Mouse (Mus musculus): Measurements from ENCODE around the gene Gm20431. TPM values are rescaled to one million over a fixed set of nuclear protein-coding genes. Genes with fewer than 3 reads are reported as not detected.

The Gm20431 gene
- polyA plus RNA-seq, 1 experiment: 0.44 TPM

DNA sequence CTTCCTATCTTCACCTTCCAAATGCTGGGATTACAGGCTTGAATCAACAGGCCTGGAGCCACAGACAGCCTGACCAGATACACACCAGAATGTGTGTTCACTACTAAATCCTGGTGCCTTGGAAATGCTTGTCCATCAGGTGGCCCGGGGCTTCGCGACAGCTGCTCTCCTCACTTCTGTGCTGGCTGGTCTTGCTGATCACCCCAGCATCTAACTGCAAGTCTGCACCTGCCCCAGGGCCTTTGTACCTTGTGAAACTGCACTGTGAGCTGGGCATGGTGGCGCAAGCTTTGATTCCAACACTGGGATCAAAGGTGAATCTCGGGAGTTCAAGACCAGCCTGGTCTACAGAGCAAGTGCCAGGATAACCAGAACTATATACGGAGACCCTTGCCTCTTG, 19.1 kb downstream of the Gm20431 start:
- Histone ChIP-seq H3K79me3 (ENCODE audit: low read depth) (no peaks in the 10 kb centered on the region), H3K27me3 (ENCODE audit: control insufficient read depth, insufficient read depth, insufficient read length) (no peaks in the 10 kb centered on the region), H3ac (ENCODE audit: control insufficient read depth, insufficient read length, low read depth) (no peak overlapping the region), H3K4me3 (ENCODE audit: insufficient read depth, poor library complexity, severe bottlenecking) (no peak overlapping the region), H3K36me3 (ENCODE audit: control insufficient read depth, insufficient read depth) (peaks cover 24% of the 10 kb centered on the region), H3K79me2 (ENCODE audit: control insufficient read depth, insufficient read depth) (no peaks in the 10 kb centered on the region)
- TF ChIP-seq MAX (IDR thresholded peaks at IDR 0.05) (no peak), USF1 (IDR thresholded peaks at IDR 0.05; ENCODE audit: low read depth) (no peak), MYOG (IDR thresholded peaks at IDR 0.05; ENCODE audit: control insufficient read depth, extremely low read depth, insufficient read length) (no peak), CEBPB (IDR thresholded peaks at IDR 0.05; ENCODE audit: low read depth) (no peak), FOSL1 (IDR thresholded peaks at IDR 0.05; ENCODE audit: insufficient read depth, low read length, poor library complexity, severe bottlenecking) (no peak)

- Histone ChIP-seq H3K79me3 (ENCODE audit: low read depth) (no peaks in the 10 kb centered on the region), H3K27me3 (ENCODE audit: control insufficient read depth, insufficient read depth, insufficient read length) (no peaks in the 10 kb centered on the region), H3K79me2 (ENCODE audit: control insufficient read depth, insufficient read depth) (no peaks in the 10 kb centered on the region), H3K4me3 (ENCODE audit: insufficient read depth, poor library complexity, severe bottlenecking) (no peak overlapping the region), H3ac (ENCODE audit: control insufficient read depth, insufficient read length, low read depth) (no peak overlapping the region), H3K36me3 (ENCODE audit: control insufficient read depth, insufficient read depth) (peaks cover 22% of the 10 kb centered on the region)
- TF ChIP-seq CTCF (IDR thresholded peaks at IDR 0.05; ENCODE audit: control insufficient read depth, insufficient read depth, insufficient read length) (peak; percentile 68), FOSL1 (IDR thresholded peaks at IDR 0.05; ENCODE audit: insufficient read depth, low read length, poor library complexity, severe bottlenecking) (no peak)
These were observed 20.0 kb downstream of the Gm20431 start for GRCm38 (mm10) chr2:167641337-167641736.

GRCm38 (mm10) chr2:167640279-167640678, 21.0 kb downstream of the Gm20431 start:
- peak; percentile 29 for TF ChIP-seq CTCF (IDR thresholded peaks at IDR 0.05; ENCODE audit: control insufficient read depth, insufficient read depth, insufficient read length)
- no peak for TF ChIP-seq FOSL1 (IDR thresholded peaks at IDR 0.05; ENCODE audit: insufficient read depth, low read length, poor library complexity, severe bottlenecking)
- H3K27me3 ChIP-seq (ENCODE audit: control insufficient read depth, insufficient read depth, insufficient read length): no peaks in the 10 kb centered on the region
- H3K79me2 ChIP-seq (ENCODE audit: control insufficient read depth, insufficient read depth): no peaks in the 10 kb centered on the region
- no peaks in the 10 kb centered on the region for H3K79me3 ChIP-seq (ENCODE audit: low read depth)
- H3K36me3 ChIP-seq (ENCODE audit: control insufficient read depth, insufficient read depth): peaks cover 18% of the 10 kb centered on the region
- no peak overlapping the region for H3ac ChIP-seq (ENCODE audit: control insufficient read depth, insufficient read length, low read depth)
- no peak overlapping the region for H3K4me3 ChIP-seq (ENCODE audit: insufficient read depth, poor library complexity, severe bottlenecking)

DNA sequence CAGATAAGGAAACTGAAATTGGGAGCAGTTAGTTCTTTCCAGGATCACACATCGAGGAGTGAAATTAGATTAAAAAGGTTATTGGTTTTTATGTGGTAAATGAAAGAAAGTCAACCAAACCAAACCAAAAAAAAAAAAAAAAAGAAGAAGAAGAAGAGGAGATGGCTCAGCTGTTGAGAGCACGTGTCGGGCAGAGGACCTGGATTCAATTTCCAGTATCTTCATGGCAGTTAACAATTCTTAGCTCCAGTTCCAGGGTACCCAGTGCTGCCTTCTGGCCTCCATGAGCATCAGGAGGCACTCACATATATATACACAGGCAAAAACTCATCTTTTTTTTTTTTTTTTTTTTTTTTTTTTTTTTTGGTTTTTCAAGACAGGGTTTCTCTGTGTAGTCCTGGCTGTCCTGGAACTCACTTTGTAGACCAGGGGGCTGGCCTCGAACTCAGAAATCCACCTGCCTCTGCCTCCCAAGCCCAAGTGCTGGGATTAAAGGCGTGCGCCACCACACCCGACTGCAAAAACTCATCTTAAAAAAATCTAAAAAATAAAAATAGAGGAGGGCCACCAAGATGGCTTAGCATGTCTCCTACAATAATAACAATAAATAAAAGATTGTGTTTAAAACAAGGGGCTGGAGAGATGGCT, 26.3 kb downstream of the Gm20431 start:
- H3ac ChIP-seq (ENCODE audit: control insufficient read depth, insufficient read length, low read depth): no peak overlapping the region
- peaks cover 14% of the 10 kb centered on the region for H3K79me3 ChIP-seq (ENCODE audit: low read depth)
- peaks cover 17% of the 10 kb centered on the region for H3K79me2 ChIP-seq (ENCODE audit: control insufficient read depth, insufficient read depth)
- no peak overlapping the region for H3K4me3 ChIP-seq (ENCODE audit: insufficient read depth, poor library complexity, severe bottlenecking)
- no peaks in the 10 kb centered on the region for H3K27me3 ChIP-seq (ENCODE audit: control insufficient read depth, insufficient read depth, insufficient read length)
- TF ChIP-seq FOSL1 (IDR thresholded peaks at IDR 0.05; ENCODE audit: insufficient read depth, low read length, poor library complexity, severe bottlenecking): no peak
- no peak for TF ChIP-seq CTCF (IDR thresholded peaks at IDR 0.05; ENCODE audit: control insufficient read depth, insufficient read depth, insufficient read length)
- no peak for TF ChIP-seq MYOG (IDR thresholded peaks at IDR 0.05; ENCODE audit: control insufficient read depth, extremely low read depth, insufficient read length)
- no peak for TF ChIP-seq USF1 (IDR thresholded peaks at IDR 0.05; ENCODE audit: low read depth)
- TF ChIP-seq CEBPB (IDR thresholded peaks at IDR 0.05; ENCODE audit: low read depth): no peak
- TF ChIP-seq MYOD1 (IDR thresholded peaks at IDR 0.05; ENCODE audit: control insufficient read depth, insufficient read length, low read depth): no peak
- TF ChIP-seq MAX (IDR thresholded peaks at IDR 0.05): no peak
- H3K36me3 ChIP-seq (ENCODE audit: control insufficient read depth, insufficient read depth): no peaks in the 10 kb centered on the region

DNA sequence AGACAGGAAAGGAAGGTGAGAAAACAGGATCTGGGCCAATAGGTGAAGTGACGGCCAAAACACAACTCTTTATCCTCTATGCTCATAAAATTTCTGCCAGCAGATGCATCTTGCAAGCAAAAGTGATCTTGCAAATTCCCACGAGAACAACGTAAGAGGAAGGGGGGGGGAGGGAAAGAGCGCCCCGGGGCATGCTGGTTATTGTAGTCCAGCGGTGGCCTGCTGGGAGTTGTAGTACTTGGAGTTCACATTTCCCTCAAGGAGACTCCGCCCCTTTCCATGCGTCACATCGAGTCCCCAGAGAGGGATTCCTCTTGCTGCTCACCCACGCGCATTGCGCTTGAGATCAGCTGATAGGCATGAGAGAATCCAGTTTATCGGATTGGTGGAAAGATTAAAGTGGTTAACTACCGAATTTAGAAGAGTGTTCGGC, 26.9 kb downstream of the Gm20431 start:
- Histone ChIP-seq H3K79me2 (ENCODE audit: control insufficient read depth, insufficient read depth) (peaks cover 23% of the 10 kb centered on the region), H3K79me3 (ENCODE audit: low read depth) (peaks cover 20% of the 10 kb centered on the region), H3K27me3 (ENCODE audit: control insufficient read depth, insufficient read depth, insufficient read length) (no peaks in the 10 kb centered on the region), H3ac (ENCODE audit: control insufficient read depth, insufficient read length, low read depth) (no peak overlapping the region), H3K36me3 (ENCODE audit: control insufficient read depth, insufficient read depth) (no peaks in the 10 kb centered on the region), H3K4me3 (ENCODE audit: insufficient read depth, poor library complexity, severe bottlenecking) (no peak overlapping the region)
- TF ChIP-seq MAX (IDR thresholded peaks at IDR 0.05) (peak; percentile 81), FOSL1 (IDR thresholded peaks at IDR 0.05; ENCODE audit: insufficient read depth, low read length, poor library complexity, severe bottlenecking) (no peak)

DNA sequence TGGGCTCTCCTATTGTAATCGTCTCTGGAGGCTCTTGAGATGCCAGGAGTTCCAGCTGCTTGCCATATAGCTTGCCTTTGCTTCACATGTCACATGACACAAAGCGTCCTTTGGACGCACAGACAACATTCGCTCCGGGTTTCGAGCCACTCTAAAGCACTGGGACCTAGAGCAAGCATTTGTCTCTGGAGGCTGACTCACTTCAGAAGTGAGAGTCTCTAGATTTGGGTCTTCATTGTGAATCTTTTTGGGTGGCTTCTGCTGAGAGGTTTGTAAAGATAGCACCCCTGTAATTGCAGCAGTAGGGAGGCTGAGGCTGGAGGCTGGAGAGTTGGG, 27.8 kb downstream of the Gm20431 start:
- Histone ChIP-seq H3K27me3 (ENCODE audit: control insufficient read depth, insufficient read depth, insufficient read length) (no peaks in the 10 kb centered on the region), H3ac (ENCODE audit: control insufficient read depth, insufficient read length, low read depth) (no peak overlapping the region), H3K4me3 (ENCODE audit: insufficient read depth, poor library complexity, severe bottlenecking) (no peak overlapping the region), H3K79me2 (ENCODE audit: control insufficient read depth, insufficient read depth) (peaks cover 32% of the 10 kb centered on the region), H3K79me3 (ENCODE audit: low read depth) (peaks cover 29% of the 10 kb centered on the region), H3K36me3 (ENCODE audit: control insufficient read depth, insufficient read depth) (peaks cover 4% of the 10 kb centered on the region)
- TF ChIP-seq MAX (IDR thresholded peaks at IDR 0.05) (no peak), FOSL1 (IDR thresholded peaks at IDR 0.05; ENCODE audit: insufficient read depth, low read length, poor library complexity, severe bottlenecking) (no peak), USF1 (IDR thresholded peaks at IDR 0.05; ENCODE audit: low read depth) (no peak), MYOD1 (IDR thresholded peaks at IDR 0.05; ENCODE audit: control insufficient read depth, insufficient read length, low read depth) (no peak), CTCF (IDR thresholded peaks at IDR 0.05; ENCODE audit: control insufficient read depth, insufficient read depth, insufficient read length) (no peak), MYOG (IDR thresholded peaks at IDR 0.05; ENCODE audit: control insufficient read depth, extremely low read depth, insufficient read length) (no peak), CEBPB (IDR thresholded peaks at IDR 0.05; ENCODE audit: low read depth) (no peak)

All from C2C12 (cell line).